Mouse (Mus musculus) left cerebral cortex, adult 18-20 months (tissue): ENCODE results near the gene H2-Q6. TPM values are rescaled to one million over a fixed set of nuclear protein-coding genes. Genes with fewer than 3 reads are reported as not detected.
"Not testable (repeated sequence)": the region's sequence is repeated elsewhere in the genome, so short reads cannot be mapped to it uniquely, and the experiment has no call there.

Source experiments
- DNase-seq, 2 experiments: peaks; one replicate each; pipeline ENCODE4 v3.0.0; 2021 to 2022; ENCODE audit warnings: low spot score in 2 of 2, mixed read lengths in 1 of 2
- total RNA-seq, 2 experiments: library from RNA; stranded (reverse); gene quantifications; 2 replicates each; pipeline ENCODE4 v1.2.3; 2021

Gene H2-Q6
- total RNA-seq, 2 experiments from 2014 or later: 0.96 to 1.4 TPM

- not testable (repeated sequence) for DNase-seq
Measured at GRCm38 (mm10) chr17:35432167-35432566, 7.5 kb downstream of the H2-Q6 start.

GRCm38 (mm10) chr17:35434836-35435235 is 10.2 kb downstream of the H2-Q6 start:
- DNase-seq: not testable (repeated sequence)

- DNase-seq: not testable (repeated sequence)
Measured at GRCm38 (mm10) chr17:35435577-35435976, 10.9 kb downstream of the H2-Q6 start.

- DNase-seq: not testable (repeated sequence)
Measured at GRCm38 (mm10) chr17:35437386-35437936, 12.8 kb downstream of the H2-Q6 start.

- DNase-seq: not testable (repeated sequence)
Measured at GRCm38 (mm10) chr17:35438395-35438794, 13.7 kb downstream of the H2-Q6 start.

- peak; percentile 39 to 63 for DNase-seq
Measured at GRCm38 (mm10) chr17:35438885-35439284, 14.2 kb downstream of the H2-Q6 start, which contains the start of gene H2-Q7. Gene H2-Q7, plus strand, starts transcription at chr17:35439155.

- not testable (repeated sequence) for DNase-seq
Measured at GRCm38 (mm10) chr17:35439295-35439747, 14.7 kb downstream of the H2-Q6 start.

GRCm38 (mm10) chr17:35439925-35440645 is 15.4 kb downstream of the H2-Q6 start:
- DNase-seq: not testable (repeated sequence)

GRCm38 (mm10) chr17:35442376-35442775 is 17.7 kb downstream of the H2-Q6 start:
- not testable (repeated sequence) for DNase-seq

- not testable (repeated sequence) for DNase-seq
Measured at GRCm38 (mm10) chr17:35444510-35444909, 19.9 kb downstream of the H2-Q6 start.

GRCm38 (mm10) chr17:35458247-35458646 is 33.6 kb downstream of the H2-Q6 start:
- not testable (repeated sequence) for DNase-seq

GRCm38 (mm10) chr17:35460513-35461341 is 36.1 kb downstream of the H2-Q6 start:
- DNase-seq: not testable (repeated sequence)

- DNase-seq: not testable (repeated sequence)
Measured at GRCm38 (mm10) chr17:35465651-35466050, 41.0 kb downstream of the H2-Q6 start.

- not testable (repeated sequence) for DNase-seq
Measured at GRCm38 (mm10) chr17:35468936-35469335, 44.3 kb downstream of the H2-Q6 start.

- no peak for DNase-seq
Measured at GRCm38 (mm10) chr17:35469842-35470751, 45.4 kb downstream of the H2-Q6 start, which contains the start of gene H2-Q10. Gene H2-Q10, plus strand, starts transcription at chr17:35470089.

Other genes with a start within 250 kb of the H2-Q6 start
- gene Aif1, start 248.8 kb upstream of the H2-Q6 start, total RNA-seq: 10 to 100 TPM in 1 of 2 experiments, 1 to 10 TPM in 1; 8.6 to 11.6 TPM
- 1 to 10 TPM; 6.0 to 6.9 TPM for gene Lst1, start 236.4 kb upstream of the H2-Q6 start, total RNA-seq
- under 1 TPM; 0.79 to 0.80 TPM for gene Ltb, start 230.4 kb upstream of the H2-Q6 start, total RNA-seq
- gene Tnf, start 222.8 kb upstream of the H2-Q6 start, total RNA-seq: not detected
- gene Lta, start 219.5 kb upstream of the H2-Q6 start, total RNA-seq: under 1 TPM; 0.23 to 0.60 TPM
- gene Gm16181, start 204.0 kb upstream of the H2-Q6 start, total RNA-seq: not detected
- 100 to 1,000 TPM; 587 to 598 TPM for gene Atp6v1g2, start 191.2 kb upstream of the H2-Q6 start, total RNA-seq
- gene Nfkbil1, start 189.1 kb upstream of the H2-Q6 start, total RNA-seq: 10 to 100 TPM; 11.6 to 14.9 TPM
- gene Ddx39b, start 183.1 kb upstream of the H2-Q6 start, total RNA-seq: 100 to 1,000 TPM; 201 to 213 TPM
- gene H2-D1, start 162.1 kb upstream of the H2-Q6 start, total RNA-seq: 10 to 100 TPM; 26.2 to 33.1 TPM
- gene H2-Q1, start 104.4 kb upstream of the H2-Q6 start, total RNA-seq: 1 to 10 TPM in 1 of 2 experiments, under 1 TPM in 1; 0.79 to 1.2 TPM
- under 1 TPM; 0.44 to 0.82 TPM for gene H2-Q2, start 82.6 kb upstream of the H2-Q6 start, total RNA-seq
- gene H2-Q4, start 45.2 kb upstream of the H2-Q6 start, total RNA-seq: 1 to 10 TPM; 2.9 to 4.1 TPM
- 1 to 10 TPM in 1 of 2 experiments, under 1 TPM in 1; 0.53 to 1.4 TPM for gene H2-Q7, start 14.3 kb downstream of the H2-Q6 start, total RNA-seq
- under 1 TPM; 0.33 to 0.46 TPM for gene H2-Q10, start 45.2 kb downstream of the H2-Q6 start, total RNA-seq
- gene Pou5f1, start 81.2 kb downstream of the H2-Q6 start, total RNA-seq: not detected
- gene Tcf19, start 92.0 kb downstream of the H2-Q6 start, total RNA-seq: 10 to 100 TPM; 10.1 to 13.7 TPM
- 10 to 100 TPM; 14.2 to 16.2 TPM for gene Cchcr1, start 92.2 kb downstream of the H2-Q6 start, total RNA-seq
- gene Psors1c2, start 108.4 kb downstream of the H2-Q6 start, total RNA-seq: under 1 TPM; 0.44 to 0.84 TPM
- 1 to 10 TPM in 1 of 2 experiments, under 1 TPM in 1; 1.00 to 1.7 TPM for gene Cdsn, start 127.3 kb downstream of the H2-Q6 start, total RNA-seq
- not detected for gene 2300002M23Rik, start 142.6 kb downstream of the H2-Q6 start, total RNA-seq
- gene Sfta2, start 176.7 kb downstream of the H2-Q6 start, total RNA-seq: not detected
- not detected for gene Gm9573, start 201.8 kb downstream of the H2-Q6 start, total RNA-seq
- not detected for gene Mucl3, start 218.8 kb downstream of the H2-Q6 start, total RNA-seq
- gene Vars2, start 242.7 kb downstream of the H2-Q6 start, total RNA-seq: 10 to 100 TPM; 34.3 to 35.1 TPM
- 10 to 100 TPM; 26.7 to 37.5 TPM for gene Gtf2h4, start 248.9 kb downstream of the H2-Q6 start, total RNA-seq